Mouse (Mus musculus) ES-E14 (cell line): ENCODE data around the gene Kalrn. TPM values are rescaled to one million over a fixed set of nuclear protein-coding genes. Genes with fewer than 3 reads are reported as not detected.

Experiments
- DNase-seq: peaks from one replicate; pipeline ENCODE4 v3.0.0-alpha.2; 2013; ENCODE audit warnings: low read depth, low spot score
- H3K27ac ChIP-seq: 2 replicates; pipeline ENCODE4 v1.5.1; 2012; ENCODE audit warnings: low read depth, mild to moderate bottlenecking, low read length, moderate library complexity, mixed read lengths; ENCODE audit not compliant: poor library complexity, insufficient read depth, severe bottlenecking
- H3K36me3 ChIP-seq: 2 replicates; pipeline ENCODE4 v1.6.1; 2012; ENCODE audit warnings: mild to moderate bottlenecking, low read length, moderate library complexity, mixed read lengths; ENCODE audit not compliant: control insufficient read depth, poor library complexity, insufficient read depth, severe bottlenecking
- H3K4me1 ChIP-seq, 2 experiments: fragments of 150-350 bp in 1 of 2; sonication (generic) in 1 of 2; 2 replicates each; pipeline ENCODE4 v1.6.1; 2012; ENCODE audit warnings: low read length in 2 of 2, mild to moderate bottlenecking in 1 of 2, mixed read lengths in 1 of 2; ENCODE audit not compliant: control insufficient read depth in 2 of 2, insufficient read depth in 2 of 2, poor library complexity in 1 of 2
- H3K4me3 ChIP-seq, 2 experiments: fragments of 150-350 bp in 1 of 2; sonication (generic) in 1 of 2; 2 replicates each; pipeline ENCODE4 v1.5.1; 2012; ENCODE audit warnings: low read length in 2 of 2, low read depth in 1 of 2, mild to moderate bottlenecking in 1 of 2, mixed read lengths in 1 of 2; ENCODE audit not compliant: insufficient read depth in 1 of 2, poor library complexity in 1 of 2, severe bottlenecking in 1 of 2
- H3K9ac ChIP-seq: 2 replicates; pipeline ENCODE4 v1.6.1; 2012; ENCODE audit warnings: low read depth, mild to moderate bottlenecking, low read length, mixed read lengths; ENCODE audit not compliant: poor library complexity, insufficient read depth, severe bottlenecking
- H3K9me3 ChIP-seq: fragments of 150-350 bp; sonication (generic); 2 replicates; pipeline ENCODE4 v1.6.1; 2012; ENCODE audit warnings: low read depth, mild to moderate bottlenecking, low read length; ENCODE audit not compliant: control insufficient read depth, insufficient read depth
- CHD2 ChIP-seq: IDR thresholded peaks from 2 replicates; pipeline ENCODE4 v1.6.1; 2014; ENCODE audit warnings: mild to moderate bottlenecking, low read depth, low read length, inconsistent platforms
- HCFC1 ChIP-seq: IDR thresholded peaks from 2 replicates; pipeline ENCODE4 v1.6.1; 2012; ENCODE audit warnings: low read length, inconsistent platforms, borderline replicate concordance; ENCODE audit not compliant: insufficient read depth
- MAFK ChIP-seq: IDR thresholded peaks from 2 replicates; pipeline ENCODE4 v1.6.1; 2014; ENCODE audit warnings: mild to moderate bottlenecking, low read depth, low read length, inconsistent platforms; ENCODE audit not compliant: insufficient read depth
- ZC3H11A ChIP-seq: IDR thresholded peaks from 2 replicates; pipeline ENCODE4 v1.6.1; 2012; ENCODE audit warnings: low read depth, mild to moderate bottlenecking, inconsistent platforms, low read length, borderline replicate concordance
- ZNF384 ChIP-seq: IDR thresholded peaks from 2 replicates; pipeline ENCODE4 v1.6.1; 2012; ENCODE audit warnings: low read depth, low read length, inconsistent platforms
- in situ Hi-C, 2 experiments: fragments of 600-800 bp; cut with MboI; formaldehyde crosslinking; loops; one replicate each; pipeline ENCODE4 v1.15.1; 2025; ENCODE audit warnings: low sequenced_read_pairs in 2 of 2, inconsistent platforms in 1 of 2; ENCODE audit not compliant: unreplicated experiment in 2 of 2
- total RNA-seq: library from RNA; depleted of rRNA; stranded (reverse); fragments of 300-350 nt; gene quantifications from 2 replicates; pipeline ENCODE4 v1.2.3, GENCODE M21; 2012

Gene Kalrn
- total RNA-seq, 1 experiment, result 15.7 TPM

GRCm38 (mm10) chr16:34121288-34121687 is 452.0 kb downstream of the Kalrn start:
- Histone ChIP-seq H3K36me3 (no peaks in the 10 kb centered on the region), H3K4me3 (no peak overlapping the region), H3K27ac (no peak overlapping the region), H3K4me1 (no peaks in the 10 kb centered on the region), H3K9me3 (no peaks in the 10 kb centered on the region), H3K9ac (no peak overlapping the region)
- no peak for DNase-seq
- no peak for TF ChIP-seq MAFK
- TF ChIP-seq ZC3H11A, result no peak
- no peak for TF ChIP-seq ZNF384
- no peak for TF ChIP-seq HCFC1
- no peak for TF ChIP-seq CHD2
- in situ Hi-C loops, result loop anchor here in 1 of 2 experiments (25.0 kb wide), 1 partner anchor 309 kb away; no protein-coding TSS in a partner anchor

GRCm38 (mm10) chr16:34120801-34121201 is 452.5 kb downstream of the Kalrn start:
- TF ChIP-seq ZC3H11A (no peak), CHD2 (no peak), HCFC1 (no peak), MAFK (no peak), ZNF384 (no peak)

GRCm38 (mm10) chr16:34119844-34120243 is 453.5 kb downstream of the Kalrn start:
- Histone ChIP-seq H3K36me3 (no peaks in the 10 kb centered on the region), H3K9me3 (no peaks in the 10 kb centered on the region), H3K27ac (no peak overlapping the region), H3K4me3 (no peak overlapping the region), H3K9ac (no peak overlapping the region), H3K4me1 (no peaks in the 10 kb centered on the region)
- no peak for DNase-seq
- TF ChIP-seq ZNF384 (no peak), ZC3H11A (no peak), CHD2 (no peak), HCFC1 (no peak), MAFK (no peak)
- in situ Hi-C loops, result loop anchor here (10.0 to 25.0 kb wide), 2 partner anchors 125 to 308 kb away; no protein-coding TSS in a partner anchor

More at GRCm38 (mm10) chr16:34120801-34121201, 452.5 kb downstream of the Kalrn start:
- no peaks in the 10 kb centered on the region for H3K4me1 ChIP-seq
- H3K4me3 ChIP-seq, result no peak overlapping the region
- H3K27ac ChIP-seq, result no peak overlapping the region
- H3K36me3 ChIP-seq, result no peaks in the 10 kb centered on the region
- in situ Hi-C loops, result loop anchor here in 1 of 2 experiments (25.0 kb wide), 1 partner anchor 308 kb away; no protein-coding TSS in a partner anchor
- no peaks in the 10 kb centered on the region for H3K9me3 ChIP-seq
- no peak overlapping the region for H3K9ac ChIP-seq
- no peak for DNase-seq

GRCm38 (mm10) chr16:34119370-34119769 is 454.0 kb downstream of the Kalrn start:
- H3K27ac ChIP-seq, result no peak overlapping the region
- H3K9ac ChIP-seq, result no peak overlapping the region
- H3K9me3 ChIP-seq, result no peaks in the 10 kb centered on the region
- no peak overlapping the region for H3K4me3 ChIP-seq
- DNase-seq, result no peak
- in situ Hi-C loops, result loop anchor here (10.0 to 25.0 kb wide), 2 partner anchors 125 to 307 kb away; no protein-coding TSS in a partner anchor
- no peaks in the 10 kb centered on the region for H3K36me3 ChIP-seq
- TF ChIP-seq HCFC1 (no peak), MAFK (no peak), CHD2 (no peak), ZC3H11A (no peak), ZNF384 (no peak)
- no peaks in the 10 kb centered on the region for H3K4me1 ChIP-seq

- no peaks in the 10 kb centered on the region for H3K4me1 ChIP-seq
- TF ChIP-seq MAFK (no peak), ZC3H11A (peak; percentile 84; the same call in 1 of the 2 replicates)
- in situ Hi-C loops, result loop anchor here (10.0 to 25.0 kb wide), 2 partner anchors 120 to 302 kb away; no protein-coding TSS in a partner anchor
- no peaks in the 10 kb centered on the region for H3K9me3 ChIP-seq
- DNase-seq, result peak; percentile 46
- no peak overlapping the region for H3K27ac ChIP-seq
- no peak overlapping the region for H3K4me3 ChIP-seq
- H3K36me3 ChIP-seq, result no peaks in the 10 kb centered on the region
- H3K9ac ChIP-seq, result no peak overlapping the region
Measured at GRCm38 (mm10) chr16:34114665-34115064, 458.7 kb downstream of the Kalrn start.
